Mouse (Mus musculus) hindbrain, postnatal 0 days (tissue): ENCODE data around the gene Xlr4b. TPM values are rescaled to one million over a fixed set of nuclear protein-coding genes. Genes with fewer than 3 reads are reported as not detected.
"Not testable (repeated sequence)": the region's sequence is repeated elsewhere in the genome, so short reads cannot be mapped to it uniquely, and the experiment has no call there.

Experiments
- ATAC-seq: fragments of 200-750 bp; cut with Nextera tagmentation; 2 replicates; pipeline ENCODE4 v1.8.0; 2017; ENCODE audit warnings: mild to moderate bottlenecking, moderate TSS enrichment, moderate library complexity
- DNase-seq: peaks from one replicate; pipeline ENCODE4 v3.0.0-alpha.2; 2015; ENCODE audit warnings: low spot score
- H3K27ac ChIP-seq: fragments of 300-500 bp; sonication (generic); 2 replicates; pipeline ENCODE4 v1.5.1; 2014; ENCODE audit warnings: mild to moderate bottlenecking
- H3K27me3 ChIP-seq: fragments of 300-500 bp; sonication (generic); 2 replicates; pipeline ENCODE4 v1.6.1; 2014; ENCODE audit warnings: low read length, mixed read lengths; ENCODE audit not compliant: insufficient read depth
- H3K36me3 ChIP-seq: fragments of 300-500 bp; sonication (generic); 2 replicates; pipeline ENCODE4 v1.6.1; 2014; ENCODE audit warnings: low read length, mixed read lengths; ENCODE audit not compliant: insufficient read depth
- H3K4me1 ChIP-seq: fragments of 300-500 bp; sonication (generic); 2 replicates; pipeline ENCODE4 v1.6.1; 2014; ENCODE audit warnings: antibody characterized with exemption, low read length, mixed read lengths; ENCODE audit not compliant: insufficient read depth
- H3K4me2 ChIP-seq: fragments of 300-500 bp; sonication (generic); 2 replicates; pipeline ENCODE4 v1.6.1; 2014; ENCODE audit warnings: low read depth, mild to moderate bottlenecking, low read length, moderate library complexity, mixed read lengths
- H3K4me3 ChIP-seq: fragments of 300-500 bp; sonication (generic); 2 replicates; pipeline ENCODE4 v1.5.1; 2014; ENCODE audit warnings: low read length
- H3K9ac ChIP-seq: fragments of 300-500 bp; sonication (generic); replicated peaks from 2 replicates; pipeline ENCODE4 v1.6.1; 2014; ENCODE audit warnings: mild to moderate bottlenecking, low read length, moderate library complexity, mixed read lengths
- H3K9me3 ChIP-seq: fragments of 300-500 bp; sonication (generic); 2 replicates; pipeline ENCODE4 v1.6.1; 2016; ENCODE audit warnings: low read length, mixed read lengths
- CTCF ChIP-seq: IDR thresholded peaks from 2 replicates; pipeline ENCODE4 v1.5.1; 2016; ENCODE audit warnings: antibody characterized with exemption, control low read depth, low read depth
- WGBS: fragments of 180-500 bp; shearing (Covaris S2); extraction: QIAGEN DNeasy Blood & Tissue Kit; methylation state at CpG from one replicate; pipeline ENCODE4 v1.1.7; 2014; 5-methylcytosine and 5-hydroxymethylcytosine counted together
- polyA plus RNA-seq: library from polyadenylated mRNA; unstranded; fragments of >200 nt; fragmentation: Nextera tagmentation; extraction: Ambion mirVana; gene quantifications from 2 replicates; pipeline ENCODE4 v1.2.1, GENCODE M21; 2015
- total RNA-seq: library from RNA; depleted of rRNA; stranded (reverse); fragments of >200 nt; gene quantifications from 2 replicates; pipeline ENCODE4 v1.2.3, GENCODE M21; 2014; rRNA removed

Gene Xlr4b
- total RNA-seq: not detected in 2 replicates
- polyA plus RNA-seq: 0.26 and 0.63 TPM in 2 replicates

DNA sequence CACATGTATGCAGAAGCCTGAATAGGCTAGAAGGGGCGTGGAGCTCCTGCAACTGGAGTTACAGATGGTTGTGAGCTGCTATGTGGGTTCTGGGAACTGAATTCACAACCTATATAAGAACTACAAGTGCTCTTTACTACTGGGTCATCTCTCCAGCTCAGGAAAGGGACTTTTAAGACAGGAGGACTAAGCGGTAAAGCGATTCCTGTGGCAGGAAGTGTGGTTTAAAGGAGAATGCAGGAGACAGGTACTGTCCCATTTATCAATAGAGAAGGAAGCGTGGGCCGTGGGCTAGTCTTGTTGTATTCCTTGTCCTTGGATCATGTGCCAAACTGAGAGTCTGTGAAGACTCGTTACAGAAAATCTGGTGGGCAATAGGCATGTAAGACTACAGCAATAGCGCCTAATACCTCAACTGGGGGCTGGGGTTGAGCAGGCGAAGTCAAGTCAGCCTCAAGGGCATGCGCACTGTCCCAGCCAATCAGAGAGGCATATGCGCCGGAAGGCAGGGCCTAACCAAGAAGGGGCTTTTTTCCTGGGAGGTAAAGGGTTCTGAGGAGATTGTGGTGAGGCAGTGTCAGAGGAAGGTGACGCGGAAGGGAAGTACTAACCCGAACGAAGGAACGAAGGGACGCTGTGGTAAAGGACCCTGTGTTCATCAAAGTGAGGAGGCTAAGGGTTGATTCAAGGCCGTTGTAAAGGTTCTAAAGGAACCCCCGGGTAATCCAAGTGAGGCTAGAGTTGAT is at the start of gene Xlr4b:
TSS of gene Xlr4b (plus strand) at position 515 of the 746 bp plus-strand sequence.
- H3K36me3 ChIP-seq, H3K27me3 ChIP-seq, ATAC-seq, H3K9ac ChIP-seq, H3K4me1 ChIP-seq, DNase-seq, H3K4me2 ChIP-seq, H3K9me3 ChIP-seq, H3K27ac ChIP-seq, H3K4me3 ChIP-seq: not testable (repeated sequence)
- 78% methylated on average over 12 of the region's 19 CpGs for WGBS

- not testable (repeated sequence) for H3K9me3 ChIP-seq, DNase-seq, H3K27ac ChIP-seq, H3K4me2 ChIP-seq, H3K4me3 ChIP-seq, H3K36me3 ChIP-seq, H3K9ac ChIP-seq, H3K27me3 ChIP-seq, ATAC-seq, H3K4me1 ChIP-seq
- 91% methylated on average over 6 of the region's 15 CpGs for WGBS
These were observed 37.2 kb upstream of the Xlr4b start, which contains the start of gene Spin2d for GRCm38 (mm10) chrX:73176889-73177288. Gene Spin2d (minus strand): TSS chrX:73176989.

DNA sequence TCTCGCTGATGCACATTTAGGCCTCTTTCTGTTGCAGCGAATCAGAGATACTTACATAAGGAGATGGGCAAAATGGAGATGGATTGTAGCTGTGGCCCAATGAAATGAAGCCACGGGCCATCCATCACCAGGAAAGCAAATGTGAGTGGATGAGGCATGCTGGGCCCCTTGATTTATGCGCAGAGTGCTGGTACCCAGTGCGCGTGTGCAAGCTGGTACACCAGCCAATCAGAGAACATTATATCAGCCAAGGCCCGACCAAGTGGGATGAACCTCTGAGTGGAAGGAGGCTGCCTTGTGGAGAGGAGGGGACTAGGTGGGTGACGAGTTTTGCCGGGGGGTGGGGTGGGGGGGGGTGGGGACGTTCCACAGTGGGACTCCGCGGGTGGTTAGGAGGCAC is 22.2 kb upstream of the Xlr4b start, which contains the start of gene Xlr3b:
TSS of gene Xlr3b (plus strand) at position 274 of the 400 bp plus-strand sequence.
- H3K4me1 ChIP-seq, H3K27ac ChIP-seq, H3K36me3 ChIP-seq, H3K4me3 ChIP-seq, H3K4me2 ChIP-seq, H3K9ac ChIP-seq, H3K27me3 ChIP-seq, H3K9me3 ChIP-seq: not testable (repeated sequence)
- WGBS: 75% methylated on average over 11 of the region's 12 CpGs
- peak; percentile 1 for DNase-seq
- ATAC-seq: peak; percentile 62; the same call in 1 of the 2 replicates

- Histone ChIP-seq H3K36me3 (no peaks in the 10 kb centered on the region), H3K27me3 (no peaks in the 10 kb centered on the region), H3K9me3 (no peaks in the 10 kb centered on the region), H3K4me2 (no peak overlapping the region), H3K4me1 (no peaks in the 10 kb centered on the region), H3K27ac (no peak overlapping the region), H3K4me3 (no peak overlapping the region), H3K9ac (no peak overlapping the region)
- DNase-seq (no peak), ATAC-seq (no peak)
- WGBS: 36% methylated on average over 1 of the region's 1 CpGs
- TF ChIP-seq CTCF: no peak
These were observed 11.2 kb downstream of the Xlr4b start for GRCm38 (mm10) chrX:73225365-73225764.

GRCm38 (mm10) chrX:73227914-73228605 is 13.9 kb downstream of the Xlr4b start, which contains the start of gene F8a:
Gene F8a (plus strand): TSS chrX:73228291.
- Histone ChIP-seq H3K9me3 (no peaks in the 10 kb centered on the region), H3K36me3 (no peaks in the 10 kb centered on the region), H3K27ac (peak within 1 kb of the TSS; percentile 96), H3K4me3 (peak within 1 kb of the TSS; percentile 59), H3K9ac (peak within 1 kb of the TSS; percentile 71), H3K4me1 (no peaks in the 10 kb centered on the region), H3K27me3 (no peaks in the 10 kb centered on the region), H3K4me2 (peak within 1 kb of the TSS; percentile 58)
- TF ChIP-seq CTCF: no peak
- ATAC-seq (peak; percentile 96), DNase-seq (peak; percentile 88)
- 25% methylated on average over 38 of the region's 39 CpGs for WGBS

GRCm38 (mm10) chrX:73228606-73229214 is 14.6 kb downstream of the Xlr4b start:
- Histone ChIP-seq H3K4me2 (peak overlapping the region; percentile 58), H3K9ac (peak overlapping the region; percentile 71), H3K36me3 (no peaks in the 10 kb centered on the region), H3K4me1 (no peaks in the 10 kb centered on the region), H3K27ac (peak overlapping the region; percentile 96), H3K9me3 (no peaks in the 10 kb centered on the region), H3K4me3 (peak overlapping the region; percentile 59), H3K27me3 (no peaks in the 10 kb centered on the region)
- DNase-seq: peak; percentile 69
- peak; percentile 82 for ATAC-seq
- peak; percentile 45 for TF ChIP-seq CTCF
- 33% methylated on average over 37 of the region's 51 CpGs for WGBS
